Comparison of ENCODE assay signal across 7 mouse cellular contexts in genomic region chr15:92161163-92162025, GRCm38 (mm10).
A peak's percentile ranks its signal among the peaks of the same experiment; 100 is the strongest.
DNase-seq lines count a peak whose midpoint lies in the region; ATAC-seq lines count a peak whose summit lies in the region.

No protein-coding gene starts in this region.

- no peaks in the 10 kb centered on the region for H3K27me3 ChIP-seq in midbrain, embryonic 16.5 days (ENCODE audit: control insufficient read depth, insufficient read depth, low read depth, low read length)

- WGBS in midbrain, embryonic 16.5 days: 18% methylated on average over 20 of the region's 20 CpGs

- peak overlapping the region; percentile 93 for H3K27ac ChIP-seq in midbrain, embryonic 16.5 days (ENCODE audit: low read length)

- H3K9ac ChIP-seq in midbrain, embryonic 16.5 days (ENCODE audit: low read depth, low read length): peak overlapping the region; percentile 40

- peak overlapping the region; percentile 39 for H3K4me3 ChIP-seq in midbrain, embryonic 16.5 days (ENCODE audit: low read depth, low read length)

- no peaks in the 10 kb centered on the region for H3K9me3 ChIP-seq in midbrain, embryonic 16.5 days (replicated peaks; ENCODE audit: control insufficient read depth, low read length, poor library complexity, severe bottlenecking)

- H3K4me1 ChIP-seq in midbrain, embryonic 16.5 days (ENCODE audit: control insufficient read depth, insufficient read depth, low read length): peaks cover 9% of the 10 kb centered on the region

- peak overlapping the region; percentile 60 for H3K4me2 ChIP-seq in midbrain, embryonic 16.5 days (ENCODE audit: low read length)

- H3K36me3 ChIP-seq in midbrain, embryonic 16.5 days (ENCODE audit: control insufficient read depth, insufficient read depth, low read length): no peaks in the 10 kb centered on the region

- ATAC-seq in midbrain, embryonic 16.5 days: peak; percentile 94

- DNase-seq in cerebellum, adult 18-20 months: peak; percentile 70 to 71
- DNase-seq in embryo, embryonic 9.5 days (ENCODE audit: extremely low spot score): peak; percentile 10
- DNase-seq in layer of hippocampus, adult 18-20 months (ENCODE audit: low spot score in 2 of 2): peak; percentile 35 to 69
- no peak for DNase-seq in gastrocnemius, postnatal 10 days
- no peak for DNase-seq in lung, postnatal 10 days
- no peak for DNase-seq in kidney, adult 18-20 months

Comparison
In these comparisons a context has a peak if more than half of its experiments do, and no peak if none do; other contexts are left out.
1. DNase-seq: peak in cerebellum, adult 18-20 months (2 of 2), embryo, embryonic 9.5 days (single experiment) and layer of hippocampus, adult 18-20 months (2 of 2); none in gastrocnemius, postnatal 10 days (single experiment), lung, postnatal 10 days (single experiment) and kidney, adult 18-20 months (single experiment).